Mouse (Mus musculus) Muller cell, postnatal 12 days (primary cell): ENCODE results near the gene Mmgt2.
"Not testable (repeated sequence)": the region's sequence is repeated elsewhere in the genome, so short reads cannot be mapped to it uniquely, and the experiment has no call there.

Experiments
- DNase-seq: peaks from one replicate; pipeline ENCODE4 v3.0.0-alpha.2; 2015; ENCODE audit errors: inconsistent ontology term

Gene Mmgt2

DNA sequence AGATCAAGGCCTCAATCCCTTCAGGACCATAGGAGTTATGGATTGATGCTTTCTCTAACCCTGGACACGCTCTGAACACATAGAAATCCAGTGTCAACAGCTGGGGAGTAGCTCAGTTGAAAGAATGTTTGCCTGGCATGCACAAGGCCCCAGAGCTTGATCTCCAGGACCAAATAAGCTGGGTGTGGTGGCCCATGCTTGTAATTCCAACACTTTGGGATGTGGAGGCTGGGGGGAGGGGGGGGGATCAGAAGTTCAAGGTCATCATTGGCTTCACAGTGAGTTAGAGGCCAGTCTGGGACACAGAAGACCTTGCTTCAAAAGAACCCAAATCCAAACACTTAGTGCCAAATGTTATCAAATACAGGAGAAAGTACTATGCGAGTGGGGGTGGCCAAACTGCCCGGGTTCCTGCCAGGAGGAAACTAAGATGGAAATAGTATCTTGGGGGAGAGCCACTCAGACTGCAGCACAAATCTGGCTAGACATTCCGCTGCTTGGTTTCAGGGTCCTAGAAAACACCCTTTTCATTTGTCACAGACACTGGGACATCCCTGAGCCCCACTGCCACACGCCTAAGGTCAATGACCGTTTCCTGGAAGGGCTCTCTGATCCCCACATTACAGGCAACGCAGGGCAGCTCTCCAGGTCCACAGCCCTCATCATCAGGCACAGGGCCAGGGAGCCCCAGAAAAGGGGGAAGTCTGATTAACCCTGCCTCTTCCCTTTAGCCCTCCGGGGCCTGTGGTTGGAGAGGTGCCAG is 2.6 kb upstream of the Mmgt2 start:
- peak; percentile 66 for DNase-seq

DNA sequence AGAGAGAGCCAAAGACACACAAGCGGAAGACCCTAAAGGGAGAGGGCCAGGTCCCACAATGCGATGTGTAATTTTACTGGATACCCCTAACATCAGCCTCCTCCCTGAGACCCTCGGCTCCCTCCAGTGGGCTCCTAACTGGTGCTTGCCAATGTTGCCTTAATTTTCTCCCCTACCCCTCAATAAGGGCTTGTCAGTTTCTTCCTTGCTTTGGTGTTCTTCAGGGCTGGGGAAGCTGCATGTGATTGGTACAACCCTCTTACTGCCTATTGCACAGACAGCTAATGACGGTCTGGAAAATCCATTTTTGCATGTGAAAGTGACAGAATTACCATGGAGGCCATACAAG is 2.0 kb upstream of the Mmgt2 start:
- no peak for DNase-seq

DNA sequence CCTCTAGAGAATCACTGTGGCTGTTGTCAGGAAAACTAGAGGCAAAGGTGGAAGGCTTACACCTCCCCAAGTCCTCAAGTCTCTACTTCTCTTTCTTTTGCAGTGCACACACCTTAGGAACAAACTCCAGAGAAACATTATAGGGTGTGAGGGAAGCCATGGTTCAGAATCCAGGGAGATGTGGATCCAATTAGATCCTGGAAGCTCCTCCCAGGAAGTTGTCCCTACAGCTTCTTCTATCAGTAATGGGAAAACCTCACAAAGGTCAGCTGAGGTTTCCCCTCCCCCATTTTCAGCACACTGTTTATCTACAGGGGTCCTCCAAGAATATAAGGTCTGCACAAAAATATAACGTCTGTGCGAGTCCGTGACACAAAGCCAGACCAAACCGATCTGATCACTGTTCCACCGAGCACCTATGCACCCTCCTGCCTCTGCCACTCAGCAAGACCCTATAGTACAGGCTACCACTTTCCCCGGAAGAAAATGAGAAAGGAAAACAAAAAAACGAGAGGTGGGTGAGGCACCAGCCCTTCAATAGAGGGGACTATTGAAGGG is 1.4 kb upstream of the Mmgt2 start:
- no peak for DNase-seq

DNA sequence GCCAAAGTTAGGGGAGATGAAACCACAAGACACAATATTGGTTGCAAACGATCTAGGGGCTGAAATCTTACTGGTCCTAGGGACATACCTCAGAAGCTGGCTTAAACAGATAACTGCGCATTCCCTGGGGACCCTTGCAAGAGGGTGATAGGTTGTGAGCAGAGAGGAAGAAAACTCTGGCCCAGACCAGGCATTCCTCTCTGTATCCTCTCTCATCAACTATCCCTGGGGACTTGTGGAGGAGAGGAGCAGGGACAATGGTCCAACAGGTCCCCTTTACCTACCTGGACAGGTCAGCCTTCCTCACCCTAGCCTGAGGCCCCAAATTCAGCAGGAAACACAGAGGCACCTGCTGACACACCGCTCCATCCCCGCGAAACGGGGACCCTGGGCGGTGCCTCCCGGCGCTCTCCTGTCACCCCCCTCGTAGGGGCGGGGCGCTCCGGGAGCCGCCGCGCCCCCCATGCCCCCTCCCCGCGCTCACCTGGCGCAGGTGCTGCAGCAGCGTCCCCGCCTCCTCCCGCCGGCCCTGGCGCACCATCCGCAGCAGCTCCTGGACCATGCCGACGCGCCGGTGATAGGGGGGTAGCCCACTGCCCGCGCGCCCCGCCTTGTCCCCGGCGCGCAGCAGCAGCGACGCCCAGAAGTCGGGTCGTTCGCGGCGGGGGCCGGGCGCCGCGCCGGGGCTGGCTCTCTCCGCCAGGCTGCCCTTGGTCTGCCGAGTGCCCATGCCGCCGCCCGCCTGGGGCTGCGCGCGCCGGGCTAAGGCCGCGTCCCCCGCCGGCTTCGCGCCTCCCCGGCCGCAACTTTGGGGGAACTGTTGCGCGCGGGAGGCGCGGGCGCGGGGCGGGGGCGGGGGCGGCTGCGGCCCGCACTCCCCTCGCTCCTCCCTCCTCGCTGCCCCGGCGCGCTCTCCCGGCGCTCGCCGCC is 538 bp upstream of the Mmgt2 start, which contains the start of gene Lrrc75a:
Lrrc75a (minus strand) TSS at position 863 of the 930 bp plus-strand sequence.
- no peak for DNase-seq

DNA sequence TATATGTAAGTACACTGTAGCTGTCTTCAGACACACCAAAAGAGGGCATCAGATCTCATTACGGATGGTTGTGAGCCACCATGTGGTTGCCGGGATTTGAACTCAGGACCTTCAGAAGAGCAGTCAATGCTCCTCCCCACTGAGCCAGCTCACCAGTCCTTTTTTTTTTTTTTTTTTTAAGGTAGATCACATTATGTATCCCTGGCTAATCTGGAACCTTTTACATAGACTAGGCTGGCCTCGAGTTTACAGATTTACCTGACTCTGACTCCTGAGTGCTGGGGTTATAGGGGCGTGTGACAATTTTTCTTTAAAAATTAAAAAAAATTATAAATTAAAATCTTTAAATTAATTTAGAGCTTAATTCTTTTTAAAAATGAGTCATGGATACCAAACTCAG is 1.3 kb downstream of the Mmgt2 start:
- DNase-seq: not testable (repeated sequence)

DNA sequence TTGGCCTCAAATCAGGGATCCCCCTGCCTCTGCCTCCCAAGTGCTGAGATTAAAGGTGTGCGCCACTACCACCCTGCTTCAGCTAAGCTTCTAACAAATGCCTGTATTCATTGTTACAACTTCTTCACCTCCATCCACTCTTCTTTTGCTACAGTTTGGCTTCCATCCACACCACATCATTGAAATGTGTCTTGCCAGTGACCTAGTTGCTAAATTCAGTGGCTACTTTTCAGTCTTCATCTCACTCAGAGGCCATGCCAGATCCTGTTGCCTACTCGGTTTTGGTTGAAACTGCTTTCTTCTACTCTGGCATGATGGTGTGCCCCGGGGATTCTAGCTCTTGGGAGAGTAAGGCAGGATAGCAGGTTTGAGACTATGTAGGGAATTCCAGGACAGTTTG is 3.1 kb downstream of the Mmgt2 start:
- peak; percentile 82 for DNase-seq

DNA sequence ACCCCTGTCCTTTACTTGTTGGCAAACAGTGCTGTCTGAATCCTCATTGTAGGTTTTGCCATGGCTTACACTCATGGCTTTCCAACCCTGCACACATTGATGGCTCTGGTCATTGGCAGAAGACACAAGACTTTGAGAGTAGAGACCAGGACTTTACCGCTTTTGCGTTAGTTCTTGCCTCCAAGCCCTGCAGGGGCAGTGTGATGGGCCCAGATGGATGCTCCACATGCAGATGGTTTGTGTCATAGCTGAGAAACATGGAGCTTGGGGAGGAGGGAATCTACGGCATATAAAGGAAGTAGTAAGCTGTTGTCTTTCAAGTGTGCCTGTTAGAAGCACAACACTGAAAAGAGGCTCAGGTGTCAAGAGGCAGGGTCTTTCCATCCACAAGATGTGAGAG is 3.6 kb downstream of the Mmgt2 start:
- no peak for DNase-seq

DNA sequence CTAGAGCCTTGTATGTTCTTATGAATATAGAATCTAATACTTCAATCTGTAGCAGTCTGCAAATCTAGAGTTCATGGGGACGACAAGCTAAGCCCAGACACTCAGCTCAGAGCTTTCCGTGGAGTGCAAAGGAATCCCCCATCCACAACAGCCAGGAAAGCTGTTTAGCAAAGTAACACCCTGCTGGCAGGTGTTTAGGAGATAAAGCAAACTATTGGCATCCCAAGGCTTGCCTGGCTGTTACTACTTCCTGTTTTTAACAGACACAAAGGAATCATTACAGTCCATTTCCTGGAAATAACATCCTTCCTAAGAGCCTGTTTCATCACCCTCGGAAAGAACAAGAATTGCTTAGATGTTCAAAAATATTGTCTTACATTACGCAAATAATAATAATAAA is 12.4 kb downstream of the Mmgt2 start:
- no peak for DNase-seq

DNA sequence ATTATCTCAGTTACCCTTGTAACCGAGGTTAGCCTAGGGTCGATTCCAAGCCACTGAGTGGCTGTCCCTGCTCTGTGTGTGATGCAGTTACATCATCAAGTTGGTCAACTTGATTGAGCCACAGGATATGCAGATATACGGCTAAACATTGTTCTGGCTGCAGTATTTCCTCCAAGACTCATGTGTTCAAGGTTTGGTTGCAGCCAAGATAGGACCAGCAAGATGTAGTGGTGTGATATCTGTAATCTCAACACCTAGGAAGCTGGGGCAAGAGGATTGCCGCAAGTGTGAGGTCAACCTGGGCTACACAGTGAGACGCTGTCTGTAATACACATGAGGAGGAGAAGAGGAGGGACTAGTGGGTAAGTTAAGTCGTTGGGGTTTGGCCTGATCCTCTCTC is 15.8 kb downstream of the Mmgt2 start:
- DNase-seq: no peak

DNA sequence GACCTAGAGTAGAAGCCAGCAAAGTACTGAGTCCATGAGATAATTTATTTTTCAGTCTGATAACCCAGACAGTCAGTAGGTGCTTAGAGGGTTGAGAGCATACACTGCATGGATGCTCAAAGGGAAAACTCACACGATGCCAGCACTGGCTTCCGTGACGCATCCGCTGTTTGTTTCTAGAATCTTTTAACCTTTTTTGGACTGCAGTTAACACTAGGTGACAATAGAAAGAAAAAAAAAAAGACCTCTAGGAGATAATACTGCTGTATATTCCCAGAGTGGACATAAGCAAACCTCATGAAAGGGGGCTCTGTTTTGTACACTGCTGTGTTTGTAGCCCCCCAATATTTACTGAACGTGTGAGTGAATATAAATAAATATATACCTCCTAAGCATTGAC is 20.5 kb downstream of the Mmgt2 start:
- DNase-seq: peak; percentile 50

DNA sequence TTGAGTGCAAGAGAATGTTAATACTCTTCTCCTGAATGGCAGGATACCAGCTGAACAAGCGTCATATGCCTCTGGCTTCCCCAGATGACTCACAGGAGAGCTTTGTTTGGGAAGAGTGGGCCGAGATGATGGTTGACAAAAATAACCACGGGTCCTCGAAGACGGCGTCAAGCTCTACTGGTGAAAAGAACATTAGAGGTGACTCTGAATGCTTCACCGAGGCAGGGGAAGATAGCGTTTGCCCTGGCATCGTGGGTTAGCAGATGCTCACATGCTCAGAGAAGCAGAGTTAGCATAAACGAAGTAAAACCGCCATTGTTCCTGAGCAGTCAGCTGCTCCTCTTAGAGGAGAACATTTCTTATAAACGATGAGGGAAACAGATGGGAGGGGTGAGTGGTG is 21.0 kb downstream of the Mmgt2 start:
- DNase-seq: peak; percentile 92

DNA sequence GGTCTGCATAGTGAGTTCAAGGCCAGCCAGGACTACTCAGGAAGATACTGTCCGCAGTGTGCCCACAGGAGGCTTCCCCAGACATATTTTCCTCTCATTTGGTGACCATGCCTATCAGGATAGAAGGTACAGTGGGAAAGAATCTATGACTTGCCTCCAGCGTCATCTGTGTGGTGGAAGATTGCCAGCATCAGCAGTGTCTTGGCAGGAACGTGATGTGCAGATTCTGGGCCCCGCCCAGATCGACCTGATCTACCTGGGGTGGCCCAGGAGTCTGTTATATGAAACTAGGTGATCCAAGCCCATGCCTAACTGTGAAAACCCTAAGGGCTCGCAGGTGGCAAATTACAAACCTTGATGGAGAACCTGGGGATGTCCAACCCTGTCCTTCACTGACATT is 21.5 kb downstream of the Mmgt2 start:
- no peak for DNase-seq

DNA sequence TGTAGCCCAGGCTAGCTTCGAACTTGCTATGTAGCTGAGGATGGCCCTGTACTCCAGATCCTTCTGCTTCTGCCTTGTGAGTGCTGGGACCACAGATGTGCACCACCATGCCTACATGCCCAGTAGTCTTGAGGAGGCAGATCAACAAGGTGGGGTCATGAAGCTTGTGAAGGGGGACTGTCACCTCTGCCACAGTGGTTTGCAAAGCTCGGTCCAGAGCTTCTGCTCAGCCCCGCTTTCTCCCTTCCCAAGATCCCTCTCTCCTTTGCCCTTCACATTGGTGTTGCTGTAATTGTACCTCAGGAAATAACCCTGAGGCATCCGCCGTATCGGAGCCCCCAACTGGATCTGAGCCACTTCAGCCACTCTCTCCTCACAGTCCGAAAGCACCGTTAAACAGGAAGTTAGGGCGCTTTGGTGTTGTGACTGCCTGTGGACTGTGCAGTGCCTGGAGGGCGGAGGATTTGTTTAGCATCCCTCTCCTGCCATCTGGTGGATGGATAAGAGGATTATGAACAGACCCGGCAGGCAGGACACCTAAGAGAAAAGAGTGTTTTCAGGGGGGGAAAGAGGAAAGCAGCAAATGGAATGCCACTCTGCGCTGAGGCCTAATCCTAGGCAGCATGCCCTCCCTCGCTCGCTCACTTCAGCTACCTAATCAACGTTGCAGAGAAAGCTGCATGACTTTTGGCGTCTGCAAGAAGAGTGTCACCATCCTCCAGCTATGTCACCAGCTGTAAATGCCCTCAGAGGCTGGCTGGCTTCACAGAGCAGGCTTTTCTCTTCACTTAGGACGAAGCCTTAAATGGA is 27.2 kb downstream of the Mmgt2 start:
- DNase-seq: peak; percentile 82

DNA sequence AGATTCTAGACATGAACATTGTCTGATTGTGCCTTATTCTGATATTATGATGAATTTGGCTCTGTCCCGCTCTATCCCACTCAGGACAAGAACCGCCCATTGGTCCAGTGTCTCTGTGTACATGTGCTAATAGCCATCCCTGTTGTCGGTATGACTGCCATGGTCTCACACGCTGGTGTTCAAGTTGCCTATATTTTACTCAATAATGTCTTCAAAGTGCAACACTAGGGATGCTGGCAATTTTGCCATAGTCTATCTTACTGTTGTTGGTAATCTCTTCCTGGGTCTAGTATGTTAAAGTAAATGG is 27.8 kb downstream of the Mmgt2 start:
- no peak for DNase-seq

DNA sequence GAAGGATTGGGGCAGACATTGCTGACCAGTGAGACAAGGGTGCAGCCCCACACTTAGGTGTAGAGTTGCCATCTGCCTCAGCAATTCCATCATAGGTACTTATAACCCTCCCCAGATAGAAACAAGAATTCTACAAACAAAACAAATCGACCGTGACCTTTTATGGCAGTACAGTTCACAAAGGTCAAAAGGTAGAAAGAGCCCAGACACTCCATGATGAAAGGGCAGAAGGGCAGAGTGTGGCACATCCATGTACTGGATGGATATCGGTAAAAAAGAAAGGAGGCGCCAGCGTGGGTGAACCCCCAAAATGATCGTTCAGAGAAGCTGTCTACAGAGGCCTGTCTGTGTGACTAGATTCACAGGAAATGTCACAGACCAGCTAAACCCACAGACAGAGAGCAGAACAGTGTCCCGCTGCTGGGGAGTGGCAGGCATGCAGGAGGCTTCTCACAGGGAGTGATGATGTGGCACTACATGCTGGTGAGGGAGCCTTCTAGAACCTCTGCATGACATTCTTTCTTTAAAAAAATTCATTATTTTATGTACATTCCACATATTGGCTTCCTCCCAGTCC is 30.4 kb downstream of the Mmgt2 start:
- no peak for DNase-seq

DNA sequence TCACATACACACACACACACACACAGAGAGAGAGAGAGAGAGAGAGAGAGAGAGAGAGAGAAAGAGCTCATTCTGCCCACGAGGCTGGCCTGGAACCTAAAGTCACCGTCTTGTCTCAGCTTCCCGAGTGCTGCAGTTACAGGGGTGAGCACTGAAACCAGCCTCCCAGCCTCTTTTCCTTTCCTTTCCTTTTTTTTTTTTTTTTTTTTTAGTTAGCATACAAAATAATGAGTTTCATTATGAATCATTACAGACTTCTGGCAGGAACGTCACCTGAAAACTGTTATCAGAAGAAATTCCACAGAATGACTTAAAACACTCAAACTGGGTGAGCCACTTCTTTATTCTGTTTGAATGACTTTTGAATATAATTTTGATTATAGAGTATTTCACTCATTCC is 31.5 kb downstream of the Mmgt2 start:
- DNase-seq: no peak

DNA sequence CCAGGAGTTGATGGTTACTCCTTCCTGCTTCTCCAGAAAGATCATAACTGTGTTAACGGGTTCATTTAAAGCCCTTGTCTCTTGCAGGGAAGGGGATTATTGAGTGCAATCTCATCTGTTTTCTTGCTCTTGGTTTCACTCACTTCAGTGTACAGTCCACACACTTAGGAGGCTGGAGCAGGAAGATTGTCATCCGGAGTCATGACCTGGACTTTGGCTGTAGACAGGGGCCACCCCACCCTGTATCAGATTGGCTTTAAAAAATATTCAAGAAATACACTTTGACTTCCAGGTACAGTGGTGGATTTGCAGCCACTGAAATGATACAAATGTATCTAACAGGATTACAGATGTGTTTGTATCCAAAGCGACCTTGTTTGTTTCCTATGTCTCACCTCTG is 43.1 kb downstream of the Mmgt2 start:
- DNase-seq: no peak

DNA sequence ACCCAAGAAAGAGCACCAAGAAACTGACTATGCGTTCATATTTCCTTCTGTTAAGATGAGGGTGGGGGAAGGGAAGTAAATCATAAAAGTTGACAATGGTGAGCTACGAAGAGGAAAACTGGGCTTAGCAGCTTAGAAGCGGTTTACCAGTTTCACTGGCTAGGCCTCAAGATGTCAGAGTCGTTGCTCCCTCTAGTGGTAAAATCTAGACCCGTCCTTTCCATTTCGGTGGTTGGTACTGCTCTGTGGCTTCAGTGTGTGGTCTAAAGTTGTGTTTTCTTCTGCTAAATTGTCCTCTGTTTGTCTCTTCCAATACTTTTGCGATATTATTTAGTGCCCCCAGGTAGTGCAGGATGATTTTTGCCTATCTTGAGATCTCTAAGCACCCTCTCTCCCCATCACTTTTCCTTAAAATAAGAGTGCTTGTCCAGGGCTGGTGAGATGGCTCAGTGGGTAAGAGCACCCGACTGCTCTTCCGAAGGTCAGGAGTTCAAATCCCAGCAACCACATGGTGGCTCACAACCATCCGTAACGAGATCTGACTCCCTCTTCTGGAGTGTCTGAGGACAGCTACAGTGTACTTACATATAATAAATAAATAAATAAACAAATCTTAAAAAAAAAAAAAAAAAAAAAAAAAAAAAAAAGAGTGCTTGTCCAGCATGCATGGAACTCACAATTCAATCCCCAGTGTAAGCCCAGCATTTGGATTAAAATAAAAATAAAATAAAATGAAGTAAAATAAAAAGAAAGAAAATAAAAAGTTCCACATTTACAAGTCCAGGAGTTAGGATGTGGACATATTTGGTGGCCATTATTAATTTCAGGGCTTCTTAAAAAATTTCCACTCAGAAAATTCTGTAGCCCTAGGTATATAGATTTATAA is 45.1 kb downstream of the Mmgt2 start:
- DNase-seq: peak; percentile 61

DNA sequence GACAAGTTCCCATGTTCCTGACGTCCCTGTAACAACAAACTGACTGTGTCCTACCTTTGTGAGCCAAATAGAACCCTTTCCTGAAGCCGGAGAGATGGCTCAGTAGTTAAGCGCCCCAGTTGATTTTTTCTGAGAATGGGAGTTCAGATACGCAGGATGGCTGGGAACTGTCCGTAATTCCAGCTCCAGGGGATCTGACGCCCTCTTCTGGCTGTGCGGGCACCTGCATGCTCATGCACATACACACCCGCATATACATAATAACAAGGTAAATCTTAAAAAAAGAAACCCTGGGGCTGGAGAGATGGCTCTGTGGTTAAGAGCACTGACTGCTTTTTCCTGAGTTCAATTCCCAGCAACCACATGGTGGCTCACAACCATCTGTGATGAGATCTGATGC is 46.7 kb downstream of the Mmgt2 start:
- no peak for DNase-seq

DNA sequence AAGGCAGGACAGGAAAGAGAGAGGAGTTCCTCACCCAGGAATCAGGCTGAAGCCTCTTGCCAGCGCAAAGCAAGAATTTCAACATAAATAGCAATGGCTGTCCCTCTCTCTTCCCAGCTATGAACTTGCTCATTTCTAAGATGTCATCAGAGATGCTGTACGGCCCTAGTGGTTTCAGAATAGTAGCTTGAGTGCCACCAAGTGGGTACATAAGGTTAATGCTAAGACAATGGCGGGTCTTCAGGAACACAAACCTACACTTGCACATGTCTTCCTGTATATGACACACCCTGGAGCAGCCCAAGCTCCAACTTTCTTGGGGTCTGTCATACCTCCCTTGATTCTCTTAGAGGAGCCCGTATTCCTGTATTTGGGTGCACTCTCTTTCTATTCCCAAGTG is 51.3 kb downstream of the Mmgt2 start:
- DNase-seq: no peak

DNA sequence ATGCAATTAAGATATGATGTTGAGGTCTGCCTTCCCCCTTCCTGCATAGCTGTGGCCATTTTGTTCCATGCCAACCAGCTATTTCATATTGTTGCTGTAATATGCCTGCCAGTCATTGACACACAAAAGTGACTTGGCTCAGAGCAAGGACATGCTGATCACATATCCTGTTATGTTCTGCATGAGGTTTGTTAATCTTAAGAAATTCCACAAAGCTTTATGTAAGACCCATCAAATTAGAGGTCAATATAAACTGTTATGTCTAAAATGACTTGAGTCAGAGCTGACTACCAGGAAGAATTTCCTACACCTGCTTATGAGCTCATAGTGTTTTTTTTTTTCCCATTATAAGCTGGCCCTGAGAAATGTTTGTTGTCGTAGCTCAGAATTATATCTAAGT is 52.8 kb downstream of the Mmgt2 start:
- DNase-seq: no peak
